In the genomic region with DNA sequence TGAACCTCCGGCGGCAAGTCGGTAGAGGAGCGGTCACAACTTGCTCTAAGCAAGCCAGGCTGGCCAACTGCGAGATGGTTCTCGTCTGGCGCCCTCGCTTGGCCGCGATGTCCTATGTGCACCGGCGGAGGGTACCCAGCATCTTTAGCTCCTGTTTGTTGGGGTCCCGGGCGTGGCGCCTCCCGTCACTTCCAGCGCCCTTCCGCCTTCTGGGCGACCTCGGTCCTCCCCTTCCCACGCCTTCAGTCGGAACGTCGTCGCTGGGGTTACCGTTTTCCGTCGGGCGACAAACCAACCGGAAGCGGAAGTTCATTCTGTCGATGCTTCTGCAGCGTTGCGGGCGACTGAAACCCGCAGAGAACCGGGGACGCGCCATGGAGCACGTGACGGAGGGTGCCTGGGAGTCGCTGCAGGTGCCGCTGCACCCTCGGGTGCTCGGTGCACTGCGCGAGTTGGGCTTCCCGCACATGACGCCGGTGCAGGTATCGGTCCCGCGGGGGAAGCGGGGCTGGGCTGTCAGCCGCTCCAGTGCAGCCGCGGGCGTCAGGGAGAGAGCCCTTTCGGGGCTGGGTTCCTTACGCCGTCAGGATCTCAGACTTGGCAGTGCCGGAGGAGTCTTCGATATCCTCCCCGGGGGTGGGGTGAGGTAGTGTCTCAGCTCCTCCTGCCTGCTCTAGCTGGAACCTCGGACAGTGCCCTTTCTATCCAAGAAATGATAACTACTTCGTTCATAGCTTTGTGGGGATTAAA, we compare ENCODE assay signal across 8 mouse cellular contexts. TPM values are rescaled to one million over a fixed set of nuclear protein-coding genes. Genes with fewer than 3 reads are reported as not detected.
A peak's percentile ranks its signal among the peaks of the same experiment; 100 is the strongest.
DNase-seq lines count a peak whose midpoint lies in the region; ATAC-seq and TF ChIP-seq lines count a peak whose summit lies in the region.

A gene (plus strand): TSS at position 307 of the 750 bp plus-strand sequence.

- H3K27me3 ChIP-seq in ES-Bruce4 (ENCODE audit: control insufficient read depth, insufficient read depth, low read length, poor library complexity, severe bottlenecking) = no peaks in the 10 kb centered on the region
- H3K27me3 ChIP-seq in forebrain, embryonic 13.5 days = no peaks in the 10 kb centered on the region

- H3K36me3 ChIP-seq in ES-Bruce4 (ENCODE audit: control insufficient read depth, insufficient read depth, low read length, poor library complexity, severe bottlenecking) = peaks cover 21% of the 10 kb centered on the region
- peaks cover 45% of the 10 kb centered on the region for H3K36me3 ChIP-seq in forebrain, embryonic 13.5 days (ENCODE audit: poor library complexity, severe bottlenecking)

- H3K4me1 ChIP-seq in ES-Bruce4 (ENCODE audit: control insufficient read depth, insufficient read depth, low read length) = no peaks in the 10 kb centered on the region
- H3K4me1 ChIP-seq in forebrain, embryonic 13.5 days = peaks cover 16% of the 10 kb centered on the region
- H3K4me1 ChIP-seq in lung, adult 2 months (ENCODE audit: control insufficient read depth, insufficient read depth, low read length) = 0 out of 2 replicates have a peak, but pooled peaks cover 3% of the 10 kb centered on the region

- ATAC-seq in forebrain, embryonic 13.5 days = peak; percentile 88
- ATAC-seq in neutrophil, adult 5-6 weeks (ENCODE audit: extremely low read depth, insufficient number of reproducible peaks, low FRiP score, poor library complexity, severe bottlenecking) = peak; percentile 93

- under 1% methylated on average over 65 of the region's 66 CpGs for WGBS in forebrain, embryonic 13.5 days
- WGBS in large intestine, adult 2 months = under 1% methylated on average over 66 of the region's 66 CpGs
- under 1% methylated on average over 66 of the region's 66 CpGs for WGBS in lung, adult 2 months

- TF ChIP-seq EP300 in ES-Bruce4 (IDR thresholded peaks at IDR 0.05; ENCODE audit: insufficient read depth, low read depth, low read length) = no peak; the same call in 1 of the 2 replicates

- peak; percentile 10 for TF ChIP-seq POLR2A in ES-Bruce4 (IDR thresholded peaks at IDR 0.05; ENCODE audit: insufficient read depth, low read length)
- peak; percentile 80; the same call in 1 of the 2 replicates for TF ChIP-seq POLR2A in lung, adult 2 months (IDR thresholded peaks at IDR 0.05; ENCODE audit: borderline replicate concordance, extremely low read depth, low read depth, low read length)

- intact Hi-C loops in heart, postnatal 10 days (cut with DNase I) = loop anchor here (2.0 kb wide), 1 partner anchor 26 kb away; a partner anchor contains a TSS

- peak within 1 kb of the TSS; percentile 77 for H3K4me3 ChIP-seq in ES-Bruce4 (ENCODE audit: low read depth, low read length)
- H3K4me3 ChIP-seq in forebrain, embryonic 13.5 days = peak within 1 kb of the TSS; percentile 90
- peak within 1 kb of the TSS; percentile 97 for H3K4me3 ChIP-seq in lung, adult 2 months (replicated peaks; ENCODE audit: extremely low read depth, low read depth, low read length)

- H3K4me2 ChIP-seq in forebrain, embryonic 13.5 days = peak within 1 kb of the TSS; percentile 76

- TF ChIP-seq CTCF in ES-Bruce4 (IDR thresholded peaks at IDR 0.05; ENCODE audit: low read depth, low read length) = peak; percentile 21
- no peak for TF ChIP-seq CTCF in lung, adult 2 months (IDR thresholded peaks at IDR 0.05; ENCODE audit: insufficient read depth, low read length)

- H3K9ac ChIP-seq in ES-Bruce4 (ENCODE audit: low read depth, poor library complexity, severe bottlenecking) = peak within 1 kb of the TSS; percentile 41
- H3K9ac ChIP-seq in forebrain, embryonic 13.5 days = peak within 1 kb of the TSS; percentile 78

- DNase-seq in c-Kit-positive CD71-positive TER-119-positive erythroid progenitor cells, embryonic 14.5 days (ENCODE audit: low spot score) = peak; percentile 87
- peak; percentile 94 to 97 for DNase-seq in heart, postnatal 10 days
- DNase-seq in large intestine, adult 2 months (ENCODE audit: low read depth, low spot score) = peak; percentile 81
- peak; percentile 90 for DNase-seq in lung, adult 2 months
- peak; percentile 86 to 91 for DNase-seq in thymus, adult 18-20 months

- peak within 1 kb of the TSS; percentile 42; the same call in 1 of the 2 replicates for H3K27ac ChIP-seq in ES-Bruce4 (ENCODE audit: insufficient read depth, low read length)
- H3K27ac ChIP-seq in forebrain, embryonic 13.5 days = peak within 1 kb of the TSS; percentile 87

- H3K9me3 ChIP-seq in ES-Bruce4 (replicated peaks; ENCODE audit: control insufficient read depth, insufficient read depth, low read length, poor library complexity, severe bottlenecking) = no peaks in the 10 kb centered on the region
- no peaks in the 10 kb centered on the region for H3K9me3 ChIP-seq in forebrain, embryonic 13.5 days (replicated peaks)

RNA-seq across cellular contexts. Expression of the gene that starts here (rescaled TPM):
- 13.2 and 13.7 TPM in 2 replicates for polyA plus RNA-seq in ES-Bruce4 (2011; ENCODE audit: insufficient read depth, insufficient read length, low read depth, missing spikeins)
- 23.3 and 25.5 TPM in 2 replicates for polyA plus RNA-seq in forebrain, embryonic 13.5 days (2015; fragmentation: Nextera tagmentation; extraction: Ambion mirVana)
- 1 to 10 TPM; 6.2 to 7.0 TPM for total RNA-seq in heart, postnatal 10 days (2021)
- polyA plus RNA-seq in large intestine, adult 2 months (2012; rRNA removed) = 8.9 and 12.1 TPM in 2 replicates
- polyA plus RNA-seq in lung, adult 2 months (2012; rRNA removed) = 11.0 and 12.9 TPM in 2 replicates
- 27.7 and 28.2 TPM in 2 replicates for total RNA-seq in neutrophil, adult 5-6 weeks (2017)

Comparison
In these comparisons a context has a peak if more than half of its experiments do, and no peak if none do; other contexts are left out.
1. Peak in every context shown above with its lines: DNase-seq, ATAC-seq, H3K4me3 ChIP-seq and H3K27ac ChIP-seq.